Mouse (Mus musculus): ENCODE results near the gene Wipi2.

Wipi2 gene

DNA sequence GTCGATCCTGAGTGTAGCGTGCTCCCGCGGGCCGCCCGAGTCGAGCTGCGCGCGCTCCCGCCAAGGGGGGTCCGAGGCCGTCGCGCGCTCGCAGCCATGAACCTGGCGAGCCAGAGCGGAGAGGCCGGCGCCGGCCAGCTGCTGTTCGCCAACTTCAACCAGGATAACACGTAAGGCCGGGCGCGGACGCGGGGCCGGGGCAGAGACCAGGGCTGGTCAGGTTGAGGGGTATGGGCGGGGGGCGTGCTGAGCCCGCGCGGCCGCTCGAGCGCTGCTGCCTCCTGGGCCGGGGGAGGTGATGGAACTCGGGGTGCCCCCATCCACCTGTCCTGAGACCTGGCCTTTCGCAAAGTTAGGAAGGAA is 2.1 kb downstream of the Wipi2 start:
- DNase-seq (ENCODE audit: low read depth, low spot score), result no peak

DNA sequence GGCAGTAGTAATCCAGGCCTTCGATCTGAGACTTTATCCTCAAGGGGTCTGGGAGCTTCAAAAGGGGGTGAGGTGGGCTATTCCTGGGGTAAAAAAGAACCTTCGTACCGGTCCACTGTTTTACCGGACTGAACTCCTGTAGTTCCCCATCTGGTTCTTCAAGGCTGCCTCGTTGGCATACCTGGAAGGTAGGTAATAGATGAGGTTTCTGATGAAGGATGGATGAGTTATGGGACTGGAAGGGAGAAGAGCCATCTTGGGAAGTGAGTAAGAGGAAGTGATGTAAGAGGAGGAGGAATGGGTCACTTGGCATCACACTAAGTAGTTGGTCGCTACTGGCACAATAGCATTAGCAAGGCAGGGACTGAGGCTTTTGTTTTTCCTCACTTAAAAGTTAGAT is 2.7 kb downstream of the Wipi2 start:
- peak; percentile 60 for DNase-seq (ENCODE audit: low read depth, low spot score)

DNA sequence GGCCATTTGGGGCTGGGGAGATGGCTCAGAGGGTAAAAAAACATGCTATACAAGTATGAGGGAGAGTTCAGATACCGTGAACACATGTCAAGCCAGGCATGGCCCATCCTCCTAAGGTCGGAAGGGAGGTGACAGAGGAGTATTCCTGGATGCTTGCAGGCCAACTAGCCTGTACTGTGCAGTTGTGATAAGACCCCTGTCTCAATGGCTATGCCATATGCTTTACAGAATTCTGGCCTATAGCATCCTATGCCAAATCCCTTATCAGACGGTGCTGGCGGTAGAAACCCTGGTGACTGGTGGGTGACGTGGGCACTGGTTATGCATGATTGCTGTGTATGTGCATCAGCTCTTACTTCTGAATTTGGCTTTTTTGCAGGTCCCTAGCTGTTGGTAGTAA is 10.3 kb downstream of the Wipi2 start:
- DNase-seq (ENCODE audit: low read depth, low spot score), result no peak

DNA sequence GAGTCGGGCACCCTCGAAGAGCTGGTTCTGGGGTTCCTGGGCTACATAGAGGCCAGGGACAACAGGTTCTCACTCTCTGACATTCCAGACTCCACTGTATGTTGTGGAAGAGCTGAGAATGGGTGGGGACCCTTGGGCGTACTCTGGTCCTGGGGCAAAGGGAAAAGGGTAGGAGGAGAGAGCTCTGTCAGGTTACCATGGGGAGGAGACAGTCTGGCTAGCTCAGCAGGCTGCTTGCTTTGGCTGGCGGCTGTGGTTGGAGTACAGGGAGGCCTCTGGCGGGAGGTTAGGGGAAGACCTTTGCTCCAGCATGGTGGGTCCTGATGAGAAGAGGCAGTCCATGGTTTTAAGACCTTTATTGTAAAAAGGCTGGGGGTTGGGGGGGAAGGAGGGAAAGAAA is 12.6 kb downstream of the Wipi2 start:
- no peak for DNase-seq (ENCODE audit: low read depth, low spot score)

DNA sequence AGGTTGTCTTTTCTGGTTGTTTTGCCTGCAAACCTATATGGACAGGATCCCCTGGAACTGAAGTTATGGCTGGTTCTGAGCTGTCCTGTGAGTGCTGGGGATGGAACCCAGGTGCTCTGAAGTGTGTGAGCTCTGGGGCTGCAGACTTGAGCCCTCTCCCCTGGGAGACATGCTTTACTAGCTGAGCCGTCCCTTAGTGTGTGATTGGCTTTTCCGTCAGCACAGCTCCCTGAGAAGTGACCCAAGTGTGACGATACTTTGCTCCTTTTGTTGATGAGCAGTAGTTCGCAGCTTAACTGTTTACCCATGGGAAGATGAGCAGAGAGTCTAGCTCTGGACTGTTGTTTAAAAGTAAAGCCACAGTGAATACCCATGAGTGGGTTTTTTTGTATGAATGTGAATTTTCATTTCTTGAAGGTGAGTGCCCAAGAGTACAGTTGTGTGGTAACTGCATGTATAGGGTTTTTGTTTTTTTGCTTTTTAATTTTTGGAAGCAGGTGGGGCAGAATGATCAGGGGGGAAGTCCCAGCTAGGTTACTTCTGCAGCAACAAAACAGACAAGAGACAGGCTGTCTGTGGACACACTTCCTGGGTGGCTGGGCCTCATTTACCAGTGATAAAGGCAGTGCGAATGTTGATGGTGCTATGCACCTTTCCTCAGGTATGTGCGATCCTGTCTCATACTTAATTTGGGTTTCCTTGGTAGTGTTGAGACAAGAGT is 14.0 kb downstream of the Wipi2 start:
- DNase-seq (ENCODE audit: low read depth, low spot score), result no peak

DNA sequence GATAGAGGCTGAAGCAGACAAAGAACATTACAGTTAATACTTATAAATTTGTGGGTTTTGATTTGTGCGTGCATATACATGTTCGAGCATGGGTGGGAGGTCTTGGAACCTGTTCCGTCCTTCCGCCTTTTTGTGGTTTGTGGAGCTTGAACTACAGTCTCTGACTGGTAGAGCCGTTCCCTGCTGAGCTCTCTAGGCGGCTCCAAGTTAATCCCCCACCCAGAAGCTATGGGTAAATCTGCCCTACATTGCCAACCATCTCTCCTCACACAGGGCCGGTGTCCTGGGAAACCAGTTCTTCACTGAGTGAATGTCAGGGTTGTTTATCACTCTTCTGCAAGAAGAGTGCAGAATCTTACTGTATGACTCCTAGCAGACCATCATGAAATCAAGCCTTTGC is 20.7 kb downstream of the Wipi2 start:
- DNase-seq (ENCODE audit: low read depth, low spot score), result no peak

DNA sequence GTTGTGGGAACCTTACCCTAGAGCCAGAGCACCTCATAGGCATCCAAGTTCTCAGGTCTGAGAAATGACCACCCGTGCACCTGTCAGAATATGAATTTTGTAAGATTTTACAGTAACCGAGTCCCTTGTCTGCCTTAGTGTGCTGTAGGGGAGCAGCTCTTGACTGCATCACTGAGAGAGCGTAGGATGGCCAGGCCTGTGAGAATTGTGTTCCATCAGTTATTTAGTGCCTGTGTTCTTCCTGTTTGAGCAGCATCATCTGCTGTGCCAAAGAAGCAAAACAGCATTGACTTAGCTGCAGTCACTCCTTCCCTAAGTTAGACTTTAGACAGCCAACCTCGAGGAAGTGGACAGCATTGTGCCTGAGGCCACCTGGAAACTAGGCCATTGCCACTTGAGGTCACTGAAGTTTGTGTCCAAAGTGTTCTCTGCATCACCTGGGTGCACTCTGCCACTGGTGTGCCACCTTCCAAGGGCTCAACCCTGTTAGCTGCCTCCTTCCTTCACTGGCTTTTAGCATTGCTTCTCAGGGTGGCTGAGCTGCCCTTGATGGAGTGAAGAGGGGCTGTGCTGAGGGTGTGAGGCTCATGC is 22.1 kb downstream of the Wipi2 start:
- peak; percentile 21 for DNase-seq (ENCODE audit: low read depth, low spot score)

DNA sequence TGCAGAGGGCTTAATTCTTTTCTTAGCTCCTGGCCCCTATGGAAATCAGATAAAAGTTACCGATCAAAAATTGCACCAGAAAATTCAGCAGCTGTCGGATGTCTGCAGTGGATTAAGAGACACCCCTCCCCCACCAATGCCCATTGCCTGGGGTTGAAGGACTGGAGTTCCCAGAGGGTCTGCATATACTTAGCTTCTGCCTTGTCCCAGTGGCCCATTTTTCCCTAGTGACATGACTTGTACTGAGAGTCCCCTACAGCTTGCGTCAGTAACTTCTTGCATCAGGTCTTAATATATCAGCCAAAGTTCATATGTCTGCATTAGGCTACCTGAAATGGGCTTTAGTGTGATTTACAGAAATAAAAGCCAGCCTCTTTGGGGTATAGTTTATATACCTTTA is 22.9 kb downstream of the Wipi2 start:
- DNase-seq (ENCODE audit: low read depth, low spot score), result no peak

DNA sequence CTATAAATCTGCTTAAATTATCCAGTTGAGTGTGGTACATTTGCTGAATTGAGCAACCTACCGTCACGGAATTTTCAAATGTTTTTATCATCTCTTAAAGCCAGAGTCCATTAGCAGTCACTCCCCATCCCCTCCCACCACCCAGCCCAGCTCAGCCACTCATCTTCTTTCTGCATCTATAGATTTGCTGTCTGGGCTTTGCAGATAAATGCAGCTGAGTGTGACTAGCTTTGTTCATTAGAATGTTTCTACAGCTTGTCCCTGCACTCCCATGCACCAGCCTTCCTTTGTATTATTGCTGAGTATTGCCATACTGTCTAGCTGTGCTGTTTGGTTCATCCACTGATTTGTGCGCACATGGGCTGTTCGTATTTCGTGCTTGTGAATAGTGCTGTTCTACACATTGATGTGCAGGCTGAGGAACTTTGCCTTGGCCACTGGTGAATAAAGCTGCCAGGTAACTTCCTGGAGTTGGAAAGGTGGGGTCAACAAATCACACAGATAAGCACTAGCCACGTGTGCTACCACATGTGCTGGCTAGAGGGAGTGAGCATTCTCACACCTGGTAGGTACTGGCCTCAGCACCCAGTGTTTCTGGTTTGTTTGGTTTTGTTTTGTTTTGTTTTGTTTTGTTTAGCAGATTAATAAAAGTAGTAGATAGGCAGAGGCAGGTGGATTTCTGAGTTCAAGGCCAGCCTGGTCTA is 23.4 kb downstream of the Wipi2 start:
- no peak for DNase-seq (ENCODE audit: low read depth, low spot score)

DNA sequence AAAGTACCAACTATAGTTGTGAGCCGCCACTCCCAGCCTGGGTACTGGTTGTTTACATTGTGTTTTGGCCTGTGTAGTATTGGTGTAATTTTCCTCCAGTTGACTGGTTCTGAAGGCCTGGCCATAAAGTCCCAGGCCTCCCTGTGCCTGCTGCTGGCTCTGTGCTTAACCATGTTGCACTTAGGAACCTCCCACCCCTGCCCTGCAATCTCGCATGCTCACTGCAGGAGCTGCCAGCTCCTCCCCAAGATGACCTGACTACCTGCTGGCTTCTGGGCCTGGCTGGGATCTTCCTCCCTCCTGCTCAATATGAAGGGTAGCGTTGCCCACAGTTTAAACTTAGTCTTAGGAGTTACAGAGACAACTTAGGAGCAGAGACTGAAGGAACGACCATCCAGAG is 24.8 kb downstream of the Wipi2 start:
- DNase-seq (ENCODE audit: low read depth, low spot score), result no peak

DNA sequence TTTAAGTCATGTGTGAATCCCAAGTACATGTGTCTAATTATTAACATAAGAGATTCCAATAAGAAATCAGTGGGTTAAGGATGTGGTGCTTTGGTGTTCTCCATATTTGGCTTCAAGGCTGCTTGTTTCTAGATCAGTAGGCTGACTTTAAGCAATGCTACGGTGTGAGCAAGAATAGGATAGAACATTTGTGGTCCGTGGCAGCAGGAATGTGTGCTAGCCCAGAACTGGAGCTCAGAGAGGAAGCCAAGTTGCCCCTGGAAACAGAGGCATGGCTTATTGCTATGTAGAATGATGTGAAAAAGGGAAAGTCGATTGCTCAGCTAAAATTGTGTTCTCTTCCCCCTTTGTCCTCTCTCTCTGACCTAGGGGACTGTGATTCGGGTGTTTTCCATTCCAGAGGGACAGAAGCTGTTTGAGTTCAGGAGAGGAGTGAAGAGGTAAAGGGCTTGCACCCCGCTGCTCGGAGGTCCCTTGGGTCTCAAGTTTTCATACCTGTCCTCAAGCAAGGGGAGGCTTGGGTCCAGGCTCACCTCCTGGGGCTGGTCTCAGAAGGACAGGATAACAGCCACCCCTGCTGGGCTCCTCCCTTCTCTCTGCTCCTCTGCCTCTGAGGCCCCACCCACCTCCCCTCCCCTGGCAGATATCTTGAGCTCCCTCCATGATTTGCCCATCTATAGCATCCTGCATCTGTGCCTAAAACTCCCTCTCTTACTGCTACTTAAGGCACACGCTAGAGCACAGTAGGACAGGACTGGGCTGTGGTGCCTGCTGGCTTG is 33.3 kb downstream of the Wipi2 start:
- peak; percentile 43 for DNase-seq (ENCODE audit: low read depth, low spot score)

DNA sequence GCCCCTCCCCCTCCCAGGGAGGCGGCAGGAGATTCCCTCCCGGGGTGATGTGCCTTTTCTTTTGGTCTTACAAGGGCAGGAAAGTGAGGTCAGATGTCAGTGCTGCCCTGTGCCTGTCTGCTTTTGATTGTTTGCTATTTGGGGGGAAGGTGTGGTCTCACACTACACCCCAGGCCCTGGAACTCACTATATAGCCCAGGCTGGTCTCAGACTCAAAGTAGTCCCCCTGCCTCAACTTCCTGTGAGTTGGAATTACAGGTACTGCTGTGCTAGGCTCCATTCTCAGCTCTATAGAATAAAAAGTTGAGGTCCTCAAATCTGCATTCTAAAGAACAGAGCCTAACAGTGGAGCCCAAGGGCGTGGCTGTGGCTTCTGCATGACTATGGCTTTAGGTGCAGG is 40.4 kb downstream of the Wipi2 start:
- DNase-seq (ENCODE audit: low read depth, low spot score), result no peak

DNA sequence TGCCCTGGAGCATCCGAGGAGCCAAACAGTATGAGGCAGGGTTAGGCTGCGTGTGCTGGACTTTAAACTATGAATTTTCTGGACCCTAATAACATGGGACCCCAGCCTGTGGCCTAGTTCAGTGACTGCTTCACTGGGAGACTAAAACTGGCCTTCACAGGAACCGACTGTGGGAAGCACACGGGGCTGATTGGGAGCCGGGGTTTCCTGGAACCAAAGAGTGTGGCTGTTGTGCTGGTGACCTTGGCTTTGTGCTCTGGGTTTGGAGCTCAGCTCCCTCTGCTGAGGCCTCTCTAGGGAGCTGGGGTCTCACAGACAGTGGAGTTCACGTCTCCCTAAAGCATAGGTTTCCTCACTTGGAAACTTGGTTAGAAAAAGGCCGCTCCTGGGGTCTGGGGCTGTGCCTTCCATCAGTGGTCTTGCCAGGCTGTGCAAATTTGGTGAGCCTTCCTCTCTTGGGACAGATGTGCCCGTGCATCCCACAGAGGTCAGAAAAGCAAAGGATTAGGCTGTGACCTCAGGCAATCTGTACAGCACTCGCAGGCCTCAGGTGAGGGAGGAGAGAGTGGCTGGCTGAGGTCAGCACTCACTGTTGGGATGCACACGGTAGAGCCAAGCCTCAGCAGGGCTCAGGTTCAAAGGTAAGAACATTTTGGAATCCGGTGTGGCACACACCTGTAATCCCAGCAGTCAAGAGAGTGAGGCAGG is 41.2 kb downstream of the Wipi2 start:
- no peak for DNase-seq (ENCODE audit: low read depth, low spot score)

DNA sequence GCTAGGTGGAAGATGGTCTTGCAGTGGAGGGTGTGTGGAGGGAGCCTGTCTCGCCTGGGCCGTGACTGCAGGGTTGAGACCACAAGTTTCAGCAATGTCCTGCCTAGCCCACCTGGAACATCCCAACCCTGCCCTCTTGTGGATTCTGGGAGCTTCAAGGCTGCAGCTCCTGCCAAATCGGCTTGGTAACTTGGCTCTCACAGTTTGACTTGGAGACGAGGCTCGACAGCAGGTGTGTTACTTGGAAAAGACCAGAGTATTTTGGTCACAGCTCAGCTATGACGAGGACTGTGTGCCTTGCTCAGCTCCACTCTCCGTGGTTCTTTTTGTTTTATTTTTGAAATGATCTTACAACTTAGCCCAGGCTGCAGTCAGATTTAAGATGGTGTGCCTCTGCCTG is 42.2 kb downstream of the Wipi2 start:
- peak; percentile 95 for DNase-seq (ENCODE audit: low read depth, low spot score)

DNA sequence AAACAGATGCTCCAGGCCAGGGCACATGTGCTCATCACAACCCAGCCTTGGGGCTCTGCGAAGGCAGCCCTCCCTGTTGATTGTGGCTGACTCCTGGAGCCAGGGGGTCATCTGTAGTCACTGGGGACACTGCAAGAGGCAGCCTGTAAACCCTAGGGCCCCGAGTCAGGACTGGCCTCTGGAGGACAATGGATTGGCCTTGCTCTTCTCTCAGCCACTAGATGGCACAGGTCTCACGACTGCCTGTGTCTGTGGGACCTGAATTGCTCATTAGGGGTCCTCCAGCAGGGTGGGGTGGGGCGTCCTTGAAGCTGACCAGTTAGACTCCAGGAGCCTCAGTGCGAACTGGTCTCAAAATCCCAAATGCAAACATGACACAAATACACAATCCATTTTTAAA is 45.6 kb downstream of the Wipi2 start:
- peak; percentile 43 for DNase-seq (ENCODE audit: low read depth, low spot score)

DNA sequence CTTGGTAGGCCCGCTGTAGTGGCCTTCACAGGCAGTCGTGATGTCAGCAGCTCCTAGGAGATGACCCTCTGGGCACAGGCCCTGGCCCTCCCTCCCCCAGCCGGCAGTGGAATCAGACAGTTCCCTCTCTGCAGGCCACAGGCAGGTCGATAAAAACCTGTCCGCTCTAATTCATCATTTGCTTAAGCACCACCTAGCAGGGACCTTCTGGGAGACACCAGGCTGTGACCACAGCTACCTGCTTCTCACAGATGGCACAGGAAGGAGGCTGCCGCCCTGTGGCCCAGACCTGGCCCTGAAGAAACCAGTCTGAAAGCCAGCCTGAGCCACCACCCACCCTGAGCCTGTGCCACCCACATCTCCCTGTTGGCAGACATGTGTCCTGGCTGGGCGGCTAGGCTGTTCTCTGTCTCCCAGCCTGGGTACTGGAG is 50.7 kb downstream of the Wipi2 start:
- DNase-seq (ENCODE audit: low read depth, low spot score), result peak; percentile 92

DNA sequence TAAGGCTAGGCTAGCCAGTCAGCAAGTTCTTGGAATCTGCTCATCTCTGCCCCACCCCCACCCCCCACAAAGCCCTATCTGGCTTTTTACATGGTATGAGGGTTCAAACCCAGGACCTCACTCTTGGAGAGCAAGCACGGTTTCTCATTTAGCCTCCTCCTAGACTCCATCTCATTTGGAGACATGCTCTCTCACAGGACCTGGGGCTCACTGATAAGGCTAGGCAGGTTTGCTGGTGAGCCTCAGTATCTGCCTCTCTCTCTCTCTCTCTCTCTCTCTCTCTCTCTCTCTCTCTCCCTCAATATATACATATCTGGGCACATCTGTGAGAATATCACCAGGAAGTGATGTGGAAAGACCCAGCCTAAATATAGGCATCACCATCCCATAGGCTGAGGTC is 51.6 kb downstream of the Wipi2 start:
- no peak for DNase-seq (ENCODE audit: low read depth, low spot score)

DNA sequence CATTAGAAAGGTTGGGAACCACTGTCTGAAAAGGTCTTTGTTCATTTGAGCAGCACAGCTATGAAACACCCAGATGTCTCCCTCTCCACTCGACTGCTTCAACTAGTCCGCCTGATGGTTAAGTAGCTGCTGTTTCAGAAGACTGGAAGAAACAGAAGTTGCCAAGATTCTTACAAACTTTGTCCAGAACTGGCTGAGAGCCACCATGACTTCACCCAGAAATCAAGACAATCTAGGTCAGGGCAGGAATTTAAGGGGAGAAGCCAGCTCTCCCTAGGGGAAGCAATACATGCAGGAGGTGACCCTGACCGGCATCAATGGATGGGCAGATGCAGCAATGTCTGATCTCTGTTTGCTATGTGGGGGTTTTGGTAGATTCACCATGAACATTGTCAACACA is 54.4 kb downstream of the Wipi2 start:
- no peak for DNase-seq (ENCODE audit: low read depth, low spot score)

DNA sequence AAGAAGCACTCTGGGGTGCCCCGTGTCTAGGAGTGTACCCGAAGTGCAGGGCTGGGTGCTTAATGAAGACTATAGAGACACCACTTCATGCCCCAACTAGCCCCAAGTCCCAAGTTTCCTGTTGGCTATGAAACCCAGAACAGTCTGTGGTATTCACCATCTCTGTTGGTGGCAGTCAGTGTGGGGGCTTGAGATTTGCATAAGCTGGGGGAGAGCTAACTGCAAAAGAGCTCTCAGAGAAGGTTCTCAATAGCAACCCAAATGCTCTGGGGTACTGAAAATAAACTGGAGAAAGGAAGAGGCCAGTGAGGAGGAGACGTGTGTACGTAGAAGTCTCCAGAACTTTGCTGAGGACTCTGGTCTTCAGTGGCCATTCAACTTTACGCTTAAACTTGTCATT is 55.0 kb downstream of the Wipi2 start:
- DNase-seq (ENCODE audit: low read depth, low spot score), result peak; percentile 47

DNA sequence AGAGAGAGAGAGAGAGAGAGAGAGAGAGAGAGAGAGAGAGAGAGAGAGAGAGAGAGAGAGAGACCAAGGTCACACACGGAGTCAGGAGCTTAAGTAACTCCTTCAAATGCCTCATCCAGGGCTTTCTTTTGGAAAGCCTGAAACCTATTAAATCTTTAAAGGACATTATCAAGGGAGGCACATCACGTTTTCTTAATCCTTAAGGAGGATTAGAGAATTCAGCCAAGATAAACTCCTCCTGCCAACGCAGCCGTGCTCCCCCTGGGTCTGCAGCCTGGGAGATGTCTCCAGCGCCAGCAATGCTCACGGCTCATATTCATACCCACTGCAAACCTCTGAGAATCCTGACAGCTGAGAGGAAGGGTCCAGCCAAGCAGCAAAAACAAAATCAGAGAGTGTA is 61.4 kb downstream of the Wipi2 start:
- DNase-seq (ENCODE audit: low read depth, low spot score), result no peak

DNA sequence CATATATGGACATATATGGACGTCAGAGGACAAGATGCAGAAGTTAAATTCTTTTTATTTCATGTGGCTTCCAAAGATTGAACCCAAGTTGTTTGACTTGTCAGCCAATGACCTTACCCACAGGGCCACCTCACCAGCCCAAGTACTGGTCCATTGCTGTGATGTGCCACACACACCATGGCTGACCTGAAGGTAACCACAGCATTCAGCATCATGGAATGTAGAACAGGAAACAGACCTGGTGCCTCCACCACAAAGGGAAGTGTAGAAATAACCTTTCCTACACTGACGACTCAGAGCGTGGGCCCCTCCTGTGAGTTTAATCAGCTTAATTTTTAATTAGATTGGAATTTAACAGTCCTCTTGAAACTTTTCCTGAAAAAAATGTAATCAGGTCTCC is 62.8 kb downstream of the Wipi2 start:
- DNase-seq (ENCODE audit: low read depth, low spot score), result no peak

DNA sequence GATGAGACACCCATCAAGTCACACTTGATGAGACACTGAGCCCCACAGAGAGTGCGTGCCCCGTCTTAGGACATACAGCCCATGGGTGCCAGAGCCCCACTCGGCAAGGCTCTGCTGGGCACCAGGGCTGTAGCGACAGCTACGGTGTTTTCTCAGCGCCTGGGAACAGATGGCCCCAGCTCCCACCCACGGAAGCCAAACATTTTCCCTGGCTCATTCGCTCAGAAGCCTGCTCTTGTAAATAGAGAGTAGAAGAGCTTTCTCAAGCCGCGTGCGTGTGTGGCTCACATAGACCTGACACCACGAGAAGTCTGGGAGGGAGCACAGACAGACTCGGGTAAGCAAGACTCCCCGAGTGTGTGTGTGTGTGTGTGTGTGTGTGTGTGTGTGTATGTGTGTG is 64.8 kb downstream of the Wipi2 start, which contains the start of gene Slc29a4:
TSS of gene Slc29a4 (plus strand) at position 265 of the 400 bp plus-strand sequence.
- peak; percentile 94 for DNase-seq (ENCODE audit: low read depth, low spot score)

Data from brain, adult 2 months (tissue).